Mouse (Mus musculus): ENCODE data around the gene Brf1. TPM values are rescaled to one million over a fixed set of nuclear protein-coding genes. Genes with fewer than 3 reads are reported as not detected.
A peak's percentile ranks its signal among the peaks of the same experiment; 100 is the strongest.

The Brf1 gene
- total RNA-seq, 2 experiments from 2014 or later: 55.6 to 57.4 TPM

DNA sequence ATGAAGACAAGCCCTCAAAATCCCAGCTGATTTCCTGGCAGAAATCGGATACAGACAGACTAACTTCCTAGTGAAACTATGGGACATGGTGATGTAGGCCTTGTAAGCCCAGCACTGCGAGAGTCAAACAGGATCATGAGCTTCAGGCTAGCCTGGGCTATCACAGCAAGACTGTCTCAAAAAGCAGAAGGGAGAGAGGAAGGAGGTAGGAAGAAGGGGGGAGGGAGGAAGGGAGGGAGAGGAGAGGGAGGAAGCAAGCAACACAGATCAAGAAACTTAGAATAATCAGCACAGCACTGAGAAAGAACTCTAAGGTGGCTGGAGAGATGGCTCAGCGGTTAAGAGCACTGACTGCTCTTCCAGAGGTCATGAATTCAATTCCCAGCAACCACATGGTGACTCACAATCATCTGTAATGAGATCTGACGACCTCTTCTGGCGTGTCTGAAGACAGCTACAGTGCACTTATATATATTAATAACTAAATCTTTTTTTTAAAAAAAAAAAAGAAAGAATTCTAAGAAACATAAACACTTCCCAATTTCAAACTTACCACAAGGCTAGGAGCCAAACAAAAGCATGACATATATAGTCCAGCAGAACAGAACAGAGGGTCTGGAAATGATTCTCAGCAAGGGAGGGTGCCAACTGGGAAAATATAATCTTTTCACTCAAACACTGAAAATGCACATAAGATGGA lies 9.6 kb downstream of the Brf1 start:
- TF ChIP-seq CTCF (conservative IDR thresholded peaks at IDR 0.05): no peak
- Histone ChIP-seq H3K4me3 (no peak overlapping the region), H3K27ac (no peak overlapping the region)
- DNase-seq (ENCODE audit: low spot score in 2 of 2): no peak

DNA sequence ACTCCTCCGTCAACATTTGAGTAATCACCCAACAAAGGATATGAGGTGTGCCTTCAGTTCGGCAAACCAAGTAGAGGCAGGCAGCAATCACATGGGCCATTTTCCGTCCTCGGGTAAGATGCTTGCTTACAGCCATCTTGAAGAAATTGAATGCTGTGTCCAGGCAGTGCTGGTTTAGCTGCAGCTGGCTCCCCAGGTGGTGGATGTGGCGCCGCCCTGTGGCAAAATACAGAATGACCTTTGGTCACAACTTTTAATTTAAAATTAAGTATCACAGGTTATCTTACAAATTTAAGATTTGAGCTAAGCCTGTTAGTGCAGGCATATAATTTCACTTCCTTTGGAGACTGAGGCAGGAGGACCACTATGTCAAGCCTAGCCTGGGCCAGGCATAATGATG lies 12.6 kb downstream of the Brf1 start:
- no peak for DNase-seq (ENCODE audit: low spot score in 2 of 2)
- 0 out of 2 replicates have a peak overlapping the region, but pooled peaks have one; percentile 5 for H3K27ac ChIP-seq
- TF ChIP-seq CTCF (conservative IDR thresholded peaks at IDR 0.05): peak; percentile 74
- H3K4me3 ChIP-seq: no peak overlapping the region

DNA sequence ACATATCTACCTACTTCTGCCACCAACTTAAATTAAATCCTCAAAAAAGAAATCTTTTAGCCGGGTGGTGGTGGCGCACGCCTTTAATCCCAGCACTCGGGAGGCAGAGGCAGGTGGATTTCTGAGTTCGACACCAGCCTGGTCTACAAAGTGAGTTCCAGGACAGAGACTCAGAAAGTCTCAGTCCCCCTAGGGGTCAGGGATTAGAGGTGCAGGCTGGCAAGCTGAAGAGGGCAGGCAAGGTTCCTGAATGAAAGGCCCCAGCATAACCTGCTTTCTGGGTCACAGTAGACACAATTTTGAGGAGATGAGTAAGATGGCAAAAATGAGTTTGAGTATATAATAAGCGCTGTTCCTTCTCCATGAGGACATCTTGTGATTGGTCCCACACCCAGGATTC lies 15.2 kb downstream of the Brf1 start:
- TF ChIP-seq CTCF (conservative IDR thresholded peaks at IDR 0.05): peak; percentile 69
- no peak overlapping the region for H3K27ac ChIP-seq
- DNase-seq (ENCODE audit: low spot score in 2 of 2): no peak
- no peak overlapping the region for H3K4me3 ChIP-seq

DNA sequence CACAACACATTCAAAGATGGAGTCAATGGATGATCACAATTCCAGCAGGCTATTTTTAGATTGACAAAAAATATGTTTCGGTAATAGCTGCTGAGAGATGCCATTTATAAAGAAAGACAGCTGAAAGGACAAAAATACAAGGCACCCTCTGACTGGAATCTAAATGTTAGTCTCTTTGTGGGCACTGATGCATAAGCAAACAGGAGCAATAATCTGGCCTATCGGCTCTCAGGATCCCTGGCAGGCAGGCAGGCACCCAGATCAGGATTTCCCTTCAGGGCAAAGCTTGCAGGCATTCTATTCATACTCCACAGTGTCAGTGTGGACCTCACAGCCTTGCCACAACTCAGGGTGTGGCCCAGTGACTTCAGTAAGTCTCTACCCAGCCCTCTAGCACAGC lies 18.5 kb downstream of the Brf1 start:
- DNase-seq (ENCODE audit: low spot score in 2 of 2): no peak

DNA sequence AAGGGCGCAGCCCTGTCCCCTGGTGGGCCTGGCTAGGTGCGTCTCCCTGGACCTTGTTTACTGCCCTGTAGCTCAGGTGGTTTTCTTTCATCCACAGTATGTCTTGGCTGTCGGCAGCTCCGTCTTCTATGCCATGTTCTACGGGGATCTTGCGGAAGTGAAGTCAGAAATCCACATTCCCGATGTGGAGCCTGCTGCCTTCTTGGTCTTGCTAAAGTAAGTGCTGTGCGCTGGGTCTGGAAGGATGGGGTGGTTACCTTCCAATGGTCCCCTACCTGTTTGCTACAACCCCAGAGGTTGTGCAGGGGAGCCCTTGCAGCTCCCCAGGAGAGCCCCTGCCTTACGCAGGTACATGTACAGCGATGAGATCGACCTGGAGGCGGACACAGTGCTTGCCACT lies 23.3 kb downstream of the Brf1 start:
- Histone ChIP-seq H3K4me3 (peak overlapping the region; percentile 83), H3K27ac (peak overlapping the region; percentile 98)
- DNase-seq (ENCODE audit: low spot score in 2 of 2): no peak
- no peak for TF ChIP-seq CTCF (conservative IDR thresholded peaks at IDR 0.05)

More for the DNA sequence above, 18.5 kb downstream of the Brf1 start:
- TF ChIP-seq CTCF (conservative IDR thresholded peaks at IDR 0.05): no peak
- Histone ChIP-seq H3K27ac (peak overlapping the region; percentile 75), H3K4me3 (no peak overlapping the region)

DNA sequence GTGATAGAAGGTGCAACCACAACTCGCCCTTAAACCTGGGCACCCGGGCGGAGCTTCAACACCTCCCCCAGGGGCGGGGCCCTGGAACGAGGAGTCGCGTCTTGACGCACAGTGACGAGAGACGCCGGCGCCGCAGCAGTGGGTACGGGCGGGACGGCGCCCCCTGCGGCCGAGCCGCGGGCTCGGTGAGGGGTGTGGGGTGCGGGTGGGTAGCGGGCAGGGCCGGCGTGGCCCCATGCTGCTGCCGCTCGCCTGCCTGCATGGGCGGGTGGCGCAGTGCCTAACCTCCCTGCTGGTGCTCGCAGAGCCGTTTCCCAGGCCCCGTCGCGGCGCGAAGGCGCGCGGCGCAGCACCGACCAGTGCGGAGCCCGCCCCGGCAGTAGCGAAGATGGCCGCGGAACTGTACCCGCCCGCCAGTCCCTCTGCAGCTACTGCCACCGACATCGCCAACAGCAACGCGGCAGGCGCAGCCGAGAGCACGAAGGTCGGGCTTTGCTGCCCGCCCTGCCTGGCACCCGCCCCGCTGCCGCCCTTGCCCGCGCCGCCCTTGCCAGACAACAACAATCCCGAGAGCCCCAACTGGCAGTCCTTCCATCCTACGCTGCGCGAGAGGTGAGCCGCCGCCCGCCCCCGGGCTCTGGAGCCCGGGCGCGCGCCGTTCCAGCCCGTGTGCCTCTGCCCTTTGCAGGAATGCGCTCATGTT lies 24.0 kb downstream of the Brf1 start, which contains the start of gene Btbd6:
Gene Btbd6, plus strand, starts transcription at position 112 of the 703 bp plus-strand sequence.
- DNase-seq (ENCODE audit: low spot score in 2 of 2): peak; percentile 91 to 92
- peak within 1 kb of the TSS; percentile 83 for H3K4me3 ChIP-seq
- TF ChIP-seq CTCF (conservative IDR thresholded peaks at IDR 0.05): peak; percentile 76
- H3K27ac ChIP-seq: peak within 1 kb of the TSS; percentile 98

DNA sequence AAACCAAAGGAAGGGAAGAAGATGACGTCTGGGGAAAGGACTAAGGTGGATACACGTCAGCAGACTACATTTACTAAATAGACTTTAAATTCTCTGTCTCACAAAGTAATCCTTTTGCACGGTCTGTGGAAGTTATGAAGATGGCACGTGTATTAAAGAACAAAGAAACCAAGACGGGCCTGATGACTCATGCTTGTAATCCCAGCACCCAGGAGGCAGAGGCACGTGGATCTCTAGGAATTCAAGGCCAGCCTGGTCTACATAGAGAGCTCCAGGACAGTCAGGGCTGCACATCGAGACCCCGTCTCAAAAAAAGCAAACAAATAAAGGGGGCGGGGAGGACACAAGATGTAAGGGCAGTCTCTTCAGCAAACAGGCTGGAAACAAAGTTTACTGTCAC lies 25.8 kb downstream of the Brf1 start:
- Histone ChIP-seq H3K27ac (no peak overlapping the region), H3K4me3 (no peak overlapping the region)
- TF ChIP-seq CTCF (conservative IDR thresholded peaks at IDR 0.05): no peak
- DNase-seq (ENCODE audit: low spot score in 2 of 2): no peak

DNA sequence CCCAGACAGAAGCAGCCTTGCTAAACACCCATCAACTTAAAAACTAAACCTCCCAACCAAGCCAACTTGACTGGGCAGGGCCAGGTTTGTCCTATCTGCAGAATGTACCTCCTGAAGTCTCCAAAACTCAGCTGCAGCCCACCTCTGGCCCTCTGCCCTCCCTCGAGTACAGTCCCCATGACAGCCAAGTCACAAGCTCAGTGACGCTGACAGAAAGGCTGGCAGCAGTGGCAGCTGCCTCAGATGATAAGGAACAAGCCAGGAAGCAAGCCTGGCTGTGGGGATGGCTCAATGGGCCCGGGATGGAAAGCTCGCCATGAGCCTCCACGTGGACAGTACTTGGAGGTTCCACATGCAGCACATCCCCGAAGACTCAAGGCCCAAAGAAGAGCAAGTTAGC lies 30.9 kb downstream of the Brf1 start:
- DNase-seq (ENCODE audit: low spot score in 2 of 2): no peak
- no peak for TF ChIP-seq CTCF (conservative IDR thresholded peaks at IDR 0.05)
- Histone ChIP-seq H3K27ac (no peak overlapping the region), H3K4me3 (no peak overlapping the region)

DNA sequence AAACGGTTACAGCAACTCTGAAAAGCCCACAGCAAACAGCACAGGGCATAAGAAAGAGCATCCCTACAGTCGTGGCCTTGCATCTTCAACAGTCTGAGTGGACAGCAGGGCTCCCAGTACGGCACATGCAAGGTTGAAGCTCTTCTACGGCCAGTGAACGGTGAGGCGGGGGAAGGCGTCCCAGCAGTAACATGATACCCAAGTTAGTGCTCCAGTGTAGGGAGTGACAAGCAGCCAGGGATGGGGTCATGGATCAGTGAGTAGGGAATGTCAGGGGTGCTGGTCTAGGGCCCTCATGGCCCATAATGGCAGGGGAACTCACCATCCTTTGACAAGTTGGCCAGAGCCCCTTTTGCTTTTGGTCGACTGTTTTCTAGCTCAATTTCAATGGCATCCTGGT lies 31.6 kb downstream of the Brf1 start:
- DNase-seq (ENCODE audit: low spot score in 2 of 2): no peak
- no peak overlapping the region for H3K4me3 ChIP-seq
- TF ChIP-seq CTCF (conservative IDR thresholded peaks at IDR 0.05): no peak
- H3K27ac ChIP-seq: no peak overlapping the region

DNA sequence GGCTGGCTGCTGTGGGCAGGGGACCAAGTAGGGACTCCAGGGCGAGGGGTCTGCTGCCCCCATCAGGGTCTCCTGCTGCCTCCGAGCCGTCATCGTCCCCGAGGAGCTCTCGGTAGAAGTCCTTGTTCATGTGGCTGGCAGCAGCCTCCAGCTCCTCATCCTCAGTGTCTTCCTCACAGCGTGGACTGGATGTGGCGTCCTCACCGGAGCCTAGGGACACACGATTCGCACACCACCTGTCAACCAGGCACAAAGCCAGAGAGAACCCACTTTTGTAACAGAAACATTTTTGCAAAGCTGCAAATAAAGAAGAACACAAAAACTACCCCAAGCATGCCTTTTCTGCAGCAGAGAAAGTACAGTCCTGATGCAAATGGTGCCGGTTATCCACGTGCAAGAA lies 34.7 kb downstream of the Brf1 start:
- no peak for TF ChIP-seq CTCF (conservative IDR thresholded peaks at IDR 0.05)
- DNase-seq (ENCODE audit: low spot score in 2 of 2): no peak
- Histone ChIP-seq H3K4me3 (no peak overlapping the region), H3K27ac (0 out of 2 replicates have a peak overlapping the region, but pooled peaks have one; percentile 14)

DNA sequence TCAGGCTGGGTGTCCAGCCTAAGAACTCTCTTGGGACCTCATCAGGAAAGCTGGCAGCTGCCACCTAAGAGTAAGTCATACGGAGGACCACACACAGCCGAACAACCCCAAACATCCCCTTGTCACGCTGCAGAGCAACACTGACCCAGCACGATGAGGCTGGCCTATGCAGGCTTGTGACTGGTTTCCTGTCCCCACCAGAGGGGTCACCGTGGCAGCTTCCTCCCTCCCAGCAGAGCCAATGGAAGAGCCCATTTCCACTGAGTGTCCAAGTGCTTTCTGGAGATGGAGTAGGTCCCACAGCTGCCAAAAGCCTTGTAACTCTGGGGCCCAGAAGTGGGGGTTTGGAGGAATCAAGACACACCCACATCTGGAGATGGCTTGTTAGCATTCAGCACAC lies 38.6 kb downstream of the Brf1 start:
- Histone ChIP-seq H3K27ac (peak overlapping the region; percentile 1; the same call in 1 of the 2 replicates), H3K4me3 (no peak overlapping the region)
- DNase-seq (ENCODE audit: low spot score in 2 of 2): no peak
- no peak for TF ChIP-seq CTCF (conservative IDR thresholded peaks at IDR 0.05)

DNA sequence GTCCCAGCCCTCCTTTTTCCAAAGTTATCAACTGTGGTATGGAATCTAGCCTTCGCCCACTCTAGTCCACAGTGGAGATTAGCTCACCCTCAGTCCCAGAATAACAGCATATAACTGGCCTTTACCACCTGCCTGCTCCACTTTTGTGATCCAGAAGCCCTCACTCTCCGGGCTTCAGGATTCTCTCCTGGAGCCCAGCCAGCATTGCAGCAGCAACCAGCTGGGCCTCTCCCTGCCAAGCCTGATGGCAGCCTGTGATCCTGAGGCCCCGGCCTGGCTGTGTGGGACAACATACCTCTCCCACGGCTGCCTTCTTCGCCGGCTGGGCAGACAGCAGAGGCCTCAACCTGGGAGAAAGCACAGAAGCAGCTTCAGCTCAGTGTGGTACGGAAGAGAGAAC lies 39.1 kb downstream of the Brf1 start:
- DNase-seq (ENCODE audit: low spot score in 2 of 2): no peak
- TF ChIP-seq CTCF (conservative IDR thresholded peaks at IDR 0.05): no peak
- Histone ChIP-seq H3K27ac (peak overlapping the region; percentile 1; the same call in 1 of the 2 replicates), H3K4me3 (no peak overlapping the region)

DNA sequence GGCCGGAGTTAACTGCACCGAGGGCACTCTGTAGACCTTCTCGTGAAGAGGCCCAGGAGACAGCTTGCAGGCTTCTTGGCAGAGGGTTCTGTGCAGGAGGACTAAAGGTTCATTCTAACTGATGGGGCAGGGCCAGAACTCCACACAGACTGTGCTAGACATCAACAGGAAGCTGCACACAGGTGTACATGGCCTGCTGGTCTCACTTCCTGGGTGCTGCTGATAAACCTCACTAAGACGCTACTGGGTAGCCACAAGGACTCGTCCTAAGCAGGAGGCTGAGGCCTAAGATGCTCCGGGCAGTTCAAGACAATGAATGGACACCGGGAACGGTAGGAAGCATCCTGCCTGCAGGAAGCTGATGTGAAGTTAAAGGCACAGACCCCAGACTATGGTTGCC lies 41.1 kb downstream of the Brf1 start:
- H3K27ac ChIP-seq: no peak overlapping the region
- no peak for TF ChIP-seq CTCF (conservative IDR thresholded peaks at IDR 0.05)
- no peak overlapping the region for H3K4me3 ChIP-seq
- no peak for DNase-seq (ENCODE audit: low spot score in 2 of 2)

DNA sequence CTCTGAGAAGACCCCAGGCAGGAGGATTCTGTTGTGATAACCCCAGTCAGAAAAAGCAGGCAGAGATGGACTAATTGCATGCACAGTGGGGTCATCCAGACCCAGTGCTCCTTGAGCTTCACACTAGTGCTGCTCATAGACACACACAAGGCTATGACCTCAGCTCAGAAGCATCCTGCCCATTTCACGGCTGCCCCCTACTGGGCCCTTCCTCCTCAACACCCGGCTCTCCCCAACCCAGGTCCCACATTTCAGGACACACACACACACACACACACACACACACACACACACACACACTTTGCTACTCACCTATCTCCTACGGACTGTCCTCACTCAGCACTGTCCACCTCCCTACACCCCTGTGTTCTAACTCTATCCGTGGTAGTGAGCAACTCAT lies 42.2 kb downstream of the Brf1 start:
- Histone ChIP-seq H3K27ac (no peak overlapping the region), H3K4me3 (no peak overlapping the region)
- peak; percentile 64 for TF ChIP-seq CTCF (conservative IDR thresholded peaks at IDR 0.05)
- peak in 1 of 2 experiments; percentile 43 for DNase-seq (ENCODE audit: low spot score in 2 of 2)

Data from layer of hippocampus, adult 2 months (tissue).